Mouse (Mus musculus) heart, embryonic 10.5 days (tissue): ENCODE data around the gene Gm20721. TPM values are rescaled to one million over a fixed set of nuclear protein-coding genes. Genes with fewer than 3 reads are reported as not detected.
"Not testable (repeated sequence)": the region's sequence is repeated elsewhere in the genome, so short reads cannot be mapped to it uniquely, and the experiment has no call there.

Source experiments
- DNase-seq: peaks from one replicate; pipeline ENCODE4 v3.0.0-alpha.2; 2017; ENCODE audit warnings: low spot score
- H3K27ac ChIP-seq: fragments of 300-500 bp; sonication (generic); 2 replicates; pipeline ENCODE4 v1.5.1; 2016; ENCODE audit warnings: mild to moderate bottlenecking
- H3K27me3 ChIP-seq: fragments of 300-500 bp; sonication (generic); 2 replicates; pipeline ENCODE4 v1.6.1; 2016; ENCODE audit warnings: mild to moderate bottlenecking; ENCODE audit not compliant: poor library complexity, insufficient read depth, severe bottlenecking
- H3K36me3 ChIP-seq: fragments of 300-500 bp; sonication (generic); 2 replicates; pipeline ENCODE4 v1.6.1; 2016; ENCODE audit warnings: mild to moderate bottlenecking, moderate library complexity
- H3K4me1 ChIP-seq: fragments of 300-500 bp; sonication (generic); 2 replicates; pipeline ENCODE4 v1.6.1; 2016; ENCODE audit warnings: mild to moderate bottlenecking
- H3K4me3 ChIP-seq: fragments of 300-500 bp; sonication (generic); 2 replicates; pipeline ENCODE4 v1.5.1; 2016; ENCODE audit warnings: mild to moderate bottlenecking, moderate library complexity
- H3K9me3 ChIP-seq: fragments of 300-500 bp; sonication (generic); 2 replicates; pipeline ENCODE4 v1.6.1; 2016; ENCODE audit warnings: mild to moderate bottlenecking, moderate library complexity
- WGBS: fragments of 180-500 bp; shearing (Covaris S2); methylation state at CpG from one replicate; pipeline ENCODE4 v1.1.7; 2016; 5-methylcytosine and 5-hydroxymethylcytosine counted together
- polyA plus RNA-seq: library from polyadenylated mRNA; unstranded; fragments of >200 nt; fragmentation: Nextera tagmentation; extraction: Ambion mirVana; gene quantifications from 2 replicates; pipeline ENCODE4 v1.2.1, GENCODE M21; 2016

Gene Gm20721
- polyA plus RNA-seq, 1 experiment from 2014 or later = 20.6 TPM

GRCm38 (mm10) chr2:174327295-174327981 lies 19.1 kb downstream of the Gm20721 start:
- H3K27ac ChIP-seq = peak overlapping the region; percentile 83
- peaks cover 18% of the 10 kb centered on the region for H3K4me1 ChIP-seq
- DNase-seq = peak; percentile 90
- 45% methylated on average over 64 of the region's 64 CpGs for WGBS
- peak overlapping the region; percentile 97 for H3K4me3 ChIP-seq
- no peaks in the 10 kb centered on the region for H3K36me3 ChIP-seq
- no peaks in the 10 kb centered on the region for H3K27me3 ChIP-seq
- H3K9me3 ChIP-seq = 0 out of 2 replicates have a peak, but pooled peaks cover 3% of the 10 kb centered on the region

GRCm38 (mm10) chr2:174326481-174326880 lies 20.0 kb downstream of the Gm20721 start:
- H3K27me3 ChIP-seq = no peaks in the 10 kb centered on the region
- 0 out of 2 replicates have a peak overlapping the region, but pooled peaks have one; percentile 83 for H3K27ac ChIP-seq

GRCm38 (mm10) chr2:174325989-174326388 lies 20.5 kb downstream of the Gm20721 start:
- Histone ChIP-seq H3K4me3 (no peak overlapping the region), H3K36me3 (no peaks in the 10 kb centered on the region), H3K27ac (no peak overlapping the region), H3K4me1 (peaks cover 14% of the 10 kb centered on the region), H3K27me3 (no peaks in the 10 kb centered on the region), H3K9me3 (0 out of 2 replicates have a peak, but pooled peaks cover 3% of the 10 kb centered on the region)
- 68% methylated on average over 4 of the region's 4 CpGs for WGBS
- DNase-seq = no peak

More at GRCm38 (mm10) chr2:174326481-174326880, 20.0 kb downstream of the Gm20721 start:
- DNase-seq = no peak
- Histone ChIP-seq H3K4me3 (peak overlapping the region; percentile 97), H3K36me3 (no peaks in the 10 kb centered on the region), H3K9me3 (0 out of 2 replicates have a peak, but pooled peaks cover 3% of the 10 kb centered on the region), H3K4me1 (peaks cover 14% of the 10 kb centered on the region)
- WGBS = 61% methylated on average over 8 of the region's 8 CpGs

- 85% methylated on average over 9 of the region's 9 CpGs for WGBS
- H3K9me3 ChIP-seq = no peaks in the 10 kb centered on the region
- DNase-seq = no peak
- no peak overlapping the region for H3K4me3 ChIP-seq
- H3K27ac ChIP-seq = no peak overlapping the region
- no peaks in the 10 kb centered on the region for H3K36me3 ChIP-seq
- H3K4me1 ChIP-seq = 0 out of 2 replicates have a peak, but pooled peaks cover 4% of the 10 kb centered on the region
- no peaks in the 10 kb centered on the region for H3K27me3 ChIP-seq
Measured at GRCm38 (mm10) chr2:174316661-174317060, 29.9 kb downstream of the Gm20721 start.

GRCm38 (mm10) chr2:174315445-174315844 lies 31.1 kb downstream of the Gm20721 start:
- not testable (repeated sequence) for H3K27ac ChIP-seq, H3K27me3 ChIP-seq, H3K4me3 ChIP-seq, DNase-seq, H3K36me3 ChIP-seq, H3K9me3 ChIP-seq
- H3K4me1 ChIP-seq = peaks cover 10% of the 10 kb centered on the region; the same call in 1 of the 2 replicates

GRCm38 (mm10) chr2:174312661-174313060 lies 33.9 kb downstream of the Gm20721 start:
- Histone ChIP-seq H3K36me3 (no peaks in the 10 kb centered on the region), H3K9me3 (no peaks in the 10 kb centered on the region), H3K4me1 (peaks cover 10% of the 10 kb centered on the region; the same call in 1 of the 2 replicates), H3K27ac (no peak overlapping the region), H3K4me3 (no peak overlapping the region), H3K27me3 (no peaks in the 10 kb centered on the region)
- 87% methylated on average over 2 of the region's 2 CpGs for WGBS
- DNase-seq = no peak

GRCm38 (mm10) chr2:174312118-174312647 lies 34.3 kb downstream of the Gm20721 start:
- 33% methylated on average over 4 of the region's 4 CpGs for WGBS
- Histone ChIP-seq H3K4me1 (peaks cover 10% of the 10 kb centered on the region; the same call in 1 of the 2 replicates), H3K9me3 (no peaks in the 10 kb centered on the region), H3K4me3 (no peak overlapping the region), H3K27me3 (no peaks in the 10 kb centered on the region), H3K36me3 (no peaks in the 10 kb centered on the region), H3K27ac (no peak overlapping the region)
- no peak for DNase-seq

GRCm38 (mm10) chr2:174311613-174312012 lies 34.9 kb downstream of the Gm20721 start:
- WGBS = 65% methylated on average over 1 of the region's 1 CpGs
- no peaks in the 10 kb centered on the region for H3K9me3 ChIP-seq

GRCm38 (mm10) chr2:174310913-174311514 lies 35.5 kb downstream of the Gm20721 start:
- WGBS = 14% methylated on average over 7 of the region's 7 CpGs

More at GRCm38 (mm10) chr2:174311613-174312012, 34.9 kb downstream of the Gm20721 start:
- no peak for DNase-seq
- peaks cover 10% of the 10 kb centered on the region; the same call in 1 of the 2 replicates for H3K4me1 ChIP-seq
- no peaks in the 10 kb centered on the region for H3K27me3 ChIP-seq
- no peaks in the 10 kb centered on the region for H3K36me3 ChIP-seq
- no peak overlapping the region for H3K27ac ChIP-seq
- H3K4me3 ChIP-seq = no peak overlapping the region

GRCm38 (mm10) chr2:174307903-174308302 lies 38.6 kb downstream of the Gm20721 start:
- H3K4me3 ChIP-seq = no peak overlapping the region
- H3K27ac ChIP-seq = no peak overlapping the region
- no peak for DNase-seq
- WGBS = 72% methylated on average over 3 of the region's 3 CpGs
- H3K4me1 ChIP-seq = peaks cover 10% of the 10 kb centered on the region; the same call in 1 of the 2 replicates
- H3K9me3 ChIP-seq = no peaks in the 10 kb centered on the region
- no peaks in the 10 kb centered on the region for H3K27me3 ChIP-seq
- H3K36me3 ChIP-seq = no peaks in the 10 kb centered on the region

More at GRCm38 (mm10) chr2:174310913-174311514, 35.5 kb downstream of the Gm20721 start:
- no peak for DNase-seq
- Histone ChIP-seq H3K27me3 (no peaks in the 10 kb centered on the region), H3K4me1 (peaks cover 10% of the 10 kb centered on the region; the same call in 1 of the 2 replicates), H3K27ac (no peak overlapping the region), H3K4me3 (no peak overlapping the region), H3K36me3 (no peaks in the 10 kb centered on the region), H3K9me3 (no peaks in the 10 kb centered on the region)

- no peaks in the 10 kb centered on the region; the same call in 1 of the 2 replicates for H3K4me1 ChIP-seq
- peak; percentile 63 for DNase-seq
- H3K4me3 ChIP-seq = no peak overlapping the region
- 45% methylated on average over 5 of the region's 5 CpGs for WGBS
- H3K27ac ChIP-seq = no peak overlapping the region
- H3K9me3 ChIP-seq = peaks cover 3% of the 10 kb centered on the region; the same call in 1 of the 2 replicates
- no peaks in the 10 kb centered on the region for H3K36me3 ChIP-seq
- H3K27me3 ChIP-seq = no peaks in the 10 kb centered on the region
Measured at GRCm38 (mm10) chr2:174305646-174306045, 40.9 kb downstream of the Gm20721 start.

- Histone ChIP-seq H3K4me3 (no peak overlapping the region), H3K27me3 (peaks cover 26% of the 10 kb centered on the region), H3K9me3 (peaks cover 32% of the 10 kb centered on the region), H3K36me3 (peaks cover 17% of the 10 kb centered on the region; the same call in 1 of the 2 replicates), H3K27ac (no peak overlapping the region), H3K4me1 (peaks cover 21% of the 10 kb centered on the region)
- 52% methylated on average over 6 of the region's 6 CpGs for WGBS
- peak; percentile 42 for DNase-seq
Measured at GRCm38 (mm10) chr2:174302526-174302925, 44.0 kb downstream of the Gm20721 start.

GRCm38 (mm10) chr2:174300666-174301065 lies 45.8 kb downstream of the Gm20721 start:
- Histone ChIP-seq H3K27me3 (peaks cover 29% of the 10 kb centered on the region), H3K9me3 (peaks cover 42% of the 10 kb centered on the region), H3K4me3 (peak overlapping the region; percentile 58), H3K4me1 (peaks cover 21% of the 10 kb centered on the region), H3K27ac (no peak overlapping the region), H3K36me3 (peaks cover 17% of the 10 kb centered on the region; the same call in 1 of the 2 replicates)
- 53% methylated on average over 22 of the region's 22 CpGs for WGBS
- no peak for DNase-seq
